8 mouse cellular contexts compared by ENCODE assay signal in genomic region chr1:86669552-86670273, GRCm38 (mm10). TPM values are rescaled to one million over a fixed set of nuclear protein-coding genes. Genes with fewer than 3 reads are reported as not detected.
DNase-seq lines count a peak whose midpoint lies in the region; ATAC-seq and TF ChIP-seq lines count a peak whose summit lies in the region.

No protein-coding gene starts in this region.

- no peaks in the 10 kb centered on the region for H3K4me1 ChIP-seq in bone marrow, adult 2 months (ENCODE audit: control insufficient read depth, insufficient read depth, low read length)
- peaks cover 16% of the 10 kb centered on the region for H3K4me1 ChIP-seq in embryonic facial prominence, embryonic 10.5 days
- peaks cover 7% of the 10 kb centered on the region for H3K4me1 ChIP-seq in intestine, embryonic 14.5 days (replicated peaks; ENCODE audit: control insufficient read depth, insufficient read depth, low read length)

- H3K27me3 ChIP-seq in embryonic facial prominence, embryonic 10.5 days (replicated peaks; ENCODE audit: low read depth, poor library complexity, severe bottlenecking) = peaks cover 69% of the 10 kb centered on the region
- peaks cover 47% of the 10 kb centered on the region for H3K27me3 ChIP-seq in intestine, embryonic 14.5 days (replicated peaks; ENCODE audit: control insufficient read depth, insufficient read depth, low read length)

- DNase-seq in embryonic facial prominence, embryonic 10.5 days (ENCODE audit: low spot score) = peak; percentile 79
- peak; percentile 58 to 82 for DNase-seq in gastrocnemius, postnatal 4 days (ENCODE audit: low spot score in 2 of 2)
- DNase-seq in intestine, embryonic 14.5 days (ENCODE audit: low spot score) = peak; percentile 85
- peak; percentile 39 to 48 for DNase-seq in left cerebral cortex, adult 8-10 months (ENCODE audit: low spot score in 2 of 2)
- peak; percentile 70 for DNase-seq in right cerebral cortex, postnatal 25 days

- H3K27ac ChIP-seq in bone marrow, adult 2 months (ENCODE audit: control insufficient read depth, insufficient read depth, low read depth, low read length, poor library complexity) = no peak overlapping the region
- peak overlapping the region; percentile 31; the same call in 1 of the 2 replicates for H3K27ac ChIP-seq in embryonic facial prominence, embryonic 10.5 days (replicated peaks)
- no peak overlapping the region for H3K27ac ChIP-seq in intestine, embryonic 14.5 days (ENCODE audit: low read depth)

- peak overlapping the region; percentile 22; the same call in 1 of the 2 replicates for H3K9ac ChIP-seq in intestine, embryonic 14.5 days (ENCODE audit: low read length)

- no peaks in the 10 kb centered on the region for H3K9me3 ChIP-seq in embryonic facial prominence, embryonic 10.5 days
- no peaks in the 10 kb centered on the region for H3K9me3 ChIP-seq in intestine, embryonic 14.5 days (ENCODE audit: control insufficient read depth, low read length)

- no peaks in the 10 kb centered on the region for H3K36me3 ChIP-seq in embryonic facial prominence, embryonic 10.5 days (replicated peaks)
- no peaks in the 10 kb centered on the region for H3K36me3 ChIP-seq in intestine, embryonic 14.5 days (ENCODE audit: control insufficient read depth, insufficient read depth, low read length)

- 2% methylated on average over 44 of the region's 44 CpGs for WGBS in bone marrow, adult 2 months
- 1% methylated on average over 44 of the region's 44 CpGs for WGBS in embryonic facial prominence, embryonic 10.5 days
- WGBS in intestine, embryonic 14.5 days = 2% methylated on average over 44 of the region's 44 CpGs

- no peak overlapping the region for H3K4me3 ChIP-seq in bone marrow, adult 2 months (replicated peaks; ENCODE audit: control insufficient read depth, low read depth, low read length)
- peak overlapping the region; percentile 64 for H3K4me3 ChIP-seq in embryonic facial prominence, embryonic 10.5 days
- H3K4me3 ChIP-seq in intestine, embryonic 14.5 days (ENCODE audit: low read depth, low read length) = peak overlapping the region; percentile 42

- peak; percentile 73 for ATAC-seq in intestine, embryonic 14.5 days (replicated peaks; ENCODE audit: low FRiP score, low TSS enrichment, low read depth)
- ATAC-seq in megakaryocyte progenitor cell, adult 5-6 weeks (replicated peaks; ENCODE audit: poor library complexity) = peak; percentile 85
- ATAC-seq in erythroid progenitor cell, adult 5-6 weeks (replicated peaks; ENCODE audit: low FRiP score, poor library complexity, severe bottlenecking) = no peak

- TF ChIP-seq CTCF in bone marrow, adult 2 months (IDR thresholded peaks at IDR 0.05; ENCODE audit: control insufficient read depth, insufficient read depth, low read length) = peak; percentile 45

- peak overlapping the region; percentile 93 for H3K4me2 ChIP-seq in intestine, embryonic 14.5 days (ENCODE audit: low read length)

- no peak for TF ChIP-seq POLR2A in bone marrow, adult 2 months (IDR thresholded peaks at IDR 0.05; ENCODE audit: borderline replicate concordance, control insufficient read depth, low read depth, low read length)

RNA-seq across cellular contexts. Expression of gene Nppc, which starts 0.7 kb away (rescaled TPM):
- polyA plus RNA-seq in bone marrow, adult 2 months (2011; ENCODE audit: insufficient read depth, insufficient read length, low replicate concordance, missing spikeins) = not detected in 2 replicates
- 1.00 and 3.5 TPM in 2 replicates for polyA plus RNA-seq in embryonic facial prominence, embryonic 10.5 days (2016; fragmentation: Nextera tagmentation; extraction: Ambion mirVana)
- 1 to 10 TPM; 3.9 to 6.8 TPM for total RNA-seq in gastrocnemius, postnatal 4 days (2021)
- polyA plus RNA-seq in intestine, embryonic 14.5 days (2014; fragmentation: Nextera tagmentation; extraction: Ambion mirVana) = 0.46 and 0.81 TPM in 2 replicates
- total RNA-seq in left cerebral cortex, adult 8-10 months (2022) = 10 to 100 TPM in 1 of 4 experiments, 1 to 10 TPM in 3; 9.0 to 12.3 (median 9.2) TPM
- not detected in 2 replicates for total RNA-seq in megakaryocyte progenitor cell, adult 5-6 weeks (2015)
- total RNA-seq in megakaryocyte progenitor cell, adult 5-6 weeks (2017) = 0.41 TPM in 1 of 2 replicates, not detected in the other
- total RNA-seq in erythroid progenitor cell, adult 5-6 weeks (2015; ENCODE audit: low replicate concordance) = not detected in 2 replicates
- total RNA-seq in erythroid progenitor cell, adult 5-6 weeks (2017; ENCODE audit: low replicate concordance) = not detected in 2 replicates

RNA-seq across cellular contexts. Expression of gene Dis3l2, which starts 33.9 kb away (rescaled TPM):
- polyA plus RNA-seq in bone marrow, adult 2 months (2011; ENCODE audit: insufficient read depth, insufficient read length, low replicate concordance, missing spikeins) = 2.9 and 7.5 TPM in 2 replicates
- polyA plus RNA-seq in embryonic facial prominence, embryonic 10.5 days (2016; fragmentation: Nextera tagmentation; extraction: Ambion mirVana) = 32.1 and 34.3 TPM in 2 replicates
- total RNA-seq in gastrocnemius, postnatal 4 days (2021) = 10 to 100 TPM; 21.0 to 22.4 TPM
- 23.0 and 24.6 TPM in 2 replicates for polyA plus RNA-seq in intestine, embryonic 14.5 days (2014; fragmentation: Nextera tagmentation; extraction: Ambion mirVana)
- 10 to 100 TPM; 29.1 to 32.8 (median 31.0) TPM for total RNA-seq in left cerebral cortex, adult 8-10 months (2022)
- 13.7 and 15.6 TPM in 2 replicates for total RNA-seq in megakaryocyte progenitor cell, adult 5-6 weeks (2015)
- 14.4 and 20.7 TPM in 2 replicates for total RNA-seq in megakaryocyte progenitor cell, adult 5-6 weeks (2017)
- total RNA-seq in erythroid progenitor cell, adult 5-6 weeks (2015; ENCODE audit: low replicate concordance) = 4.0 and 6.7 TPM in 2 replicates
- total RNA-seq in erythroid progenitor cell, adult 5-6 weeks (2017; ENCODE audit: low replicate concordance) = 2.4 and 6.1 TPM in 2 replicates
